Mouse (Mus musculus) embryonic facial prominence, embryonic 15.5 days (tissue): Measurements from ENCODE around the gene Tmem59l. TPM values are rescaled to one million over a fixed set of nuclear protein-coding genes. Genes with fewer than 3 reads are reported as not detected.

Experiments used
- ATAC-seq: fragments of 200-750 bp; cut with Nextera tagmentation; 2 replicates; pipeline ENCODE4 v1.8.0; 2017; ENCODE audit warnings: low read depth, moderate TSS enrichment; ENCODE audit not compliant: insufficient number of reproducible peaks, low FRiP score, low TSS enrichment
- H3K27ac ChIP-seq: fragments of 300-500 bp; sonication (generic); replicated peaks from 2 replicates; pipeline ENCODE4 v1.5.1; 2015; ENCODE audit warnings: mild to moderate bottlenecking, inconsistent platforms
- H3K27me3 ChIP-seq: fragments of 300-500 bp; sonication (generic); 2 replicates; pipeline ENCODE4 v1.6.1; 2015; ENCODE audit warnings: inconsistent platforms
- H3K36me3 ChIP-seq: fragments of 300-500 bp; sonication (generic); 2 replicates; pipeline ENCODE4 v1.6.1; 2015; ENCODE audit warnings: mild to moderate bottlenecking, inconsistent platforms
- H3K4me1 ChIP-seq: fragments of 300-500 bp; sonication (generic); 2 replicates; pipeline ENCODE4 v1.6.1; 2015; ENCODE audit warnings: inconsistent platforms
- H3K4me2 ChIP-seq: fragments of 300-500 bp; sonication (generic); replicated peaks from 2 replicates; pipeline ENCODE4 v1.6.1; 2015; ENCODE audit warnings: mild to moderate bottlenecking, inconsistent platforms
- H3K4me3 ChIP-seq: fragments of 300-500 bp; sonication (generic); replicated peaks from 2 replicates; pipeline ENCODE4 v1.5.1; 2015; ENCODE audit warnings: mild to moderate bottlenecking, inconsistent platforms
- H3K9ac ChIP-seq: fragments of 300-500 bp; sonication (generic); 2 replicates; pipeline ENCODE4 v1.6.1; 2015; ENCODE audit warnings: inconsistent platforms
- H3K9me3 ChIP-seq: fragments of 300-500 bp; sonication (generic); replicated peaks from 2 replicates; pipeline ENCODE4 v1.6.1; 2016; ENCODE audit warnings: inconsistent platforms
- WGBS: fragments of 180-500 bp; shearing (Covaris S2); methylation state at CpG from one replicate; pipeline ENCODE4 v1.1.7; 2015; 5-methylcytosine and 5-hydroxymethylcytosine counted together
- polyA plus RNA-seq: library from polyadenylated mRNA; unstranded; fragments of >200 nt; fragmentation: Nextera tagmentation; extraction: Ambion mirVana; gene quantifications from 2 replicates; pipeline ENCODE4 v1.2.1, GENCODE M21; 2015

The Tmem59l gene
- polyA plus RNA-seq, 1 experiment from 2014 or later = 18.7 TPM

GRCm38 (mm10) chr8:70439055-70439847 lies 47.9 kb downstream of the Tmem59l start, which contains the start of gene Crtc1:
Gene Crtc1, minus strand, starts transcription at chr8:70439579.
- peak within 1 kb of the TSS; percentile 63; the same call in 1 of the 2 replicates for H3K27ac ChIP-seq
- 1% methylated on average over 69 of the region's 70 CpGs for WGBS

DNA sequence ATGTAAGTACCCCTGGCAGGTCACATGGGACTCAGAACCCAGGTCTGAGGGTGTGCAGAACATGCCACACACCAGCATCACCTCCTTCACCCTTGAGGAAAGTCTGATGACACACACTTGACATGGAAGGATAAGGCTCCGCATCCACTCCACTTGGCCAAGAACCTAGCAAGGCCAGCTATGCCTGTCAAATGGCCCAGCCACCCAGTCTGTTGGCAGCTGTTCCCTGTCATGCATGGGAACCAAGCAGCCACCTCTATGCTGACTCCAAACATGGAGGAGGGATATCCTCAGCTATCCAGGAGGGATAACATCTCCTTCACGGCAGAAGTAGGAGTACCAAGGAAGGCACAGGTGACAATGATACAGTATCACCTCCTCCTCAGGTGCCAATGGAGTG lies 48.7 kb downstream of the Tmem59l start:
- Histone ChIP-seq H3K9me3 (no peaks in the 10 kb centered on the region), H3K9ac (no peak overlapping the region), H3K27me3 (no peaks in the 10 kb centered on the region), H3K36me3 (no peaks in the 10 kb centered on the region), H3K4me1 (peaks cover 16% of the 10 kb centered on the region), H3K4me3 (peak overlapping the region; percentile 63), H3K4me2 (peak overlapping the region; percentile 87), H3K27ac (no peak overlapping the region)
- 85% methylated on average over 2 of the region's 2 CpGs for WGBS
- ATAC-seq = no peak

More at GRCm38 (mm10) chr8:70439055-70439847, 47.9 kb downstream of the Tmem59l start, which contains the start of gene Crtc1:
- no peaks in the 10 kb centered on the region for H3K9me3 ChIP-seq
- H3K27me3 ChIP-seq = no peaks in the 10 kb centered on the region
- peak within 1 kb of the TSS; percentile 87 for H3K4me2 ChIP-seq
- H3K36me3 ChIP-seq = no peaks in the 10 kb centered on the region
- peak within 1 kb of the TSS; percentile 63 for H3K4me3 ChIP-seq
- peak; percentile 97 for ATAC-seq
- peak within 1 kb of the TSS; percentile 56 for H3K9ac ChIP-seq
- peaks cover 16% of the 10 kb centered on the region for H3K4me1 ChIP-seq

DNA sequence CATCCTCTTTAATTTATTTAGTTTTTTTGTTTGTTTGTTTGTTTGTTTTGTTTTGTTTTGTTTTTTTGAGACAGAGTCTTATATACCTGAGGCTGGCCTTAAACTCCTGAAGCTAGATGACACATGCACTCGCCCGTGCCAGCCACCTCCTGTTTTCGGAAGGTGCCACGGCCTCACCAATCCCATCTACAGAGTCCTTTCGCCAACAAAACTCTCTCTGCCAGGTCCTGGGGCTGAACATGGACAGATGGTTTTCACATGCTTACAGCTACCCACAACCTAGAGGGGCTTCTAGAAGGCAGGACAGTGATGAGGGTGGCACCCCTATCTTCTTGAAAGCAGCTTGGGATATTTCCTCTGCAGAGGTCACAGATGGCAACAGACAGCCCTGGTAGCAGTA lies 52.0 kb downstream of the Tmem59l start:
- no peaks in the 10 kb centered on the region for H3K9me3 ChIP-seq
- no peak overlapping the region for H3K27ac ChIP-seq
- no peaks in the 10 kb centered on the region for H3K27me3 ChIP-seq
- H3K4me2 ChIP-seq = no peak overlapping the region
- no peaks in the 10 kb centered on the region for H3K36me3 ChIP-seq
- WGBS = 88% methylated on average over 5 of the region's 5 CpGs
- ATAC-seq = no peak
- H3K4me1 ChIP-seq = peaks cover 15% of the 10 kb centered on the region
- no peak overlapping the region for H3K4me3 ChIP-seq
- no peak overlapping the region for H3K9ac ChIP-seq

Other genes starting within 250 kb of the Tmem59l start
- 43.2 and 49.4 TPM in 2 replicates for gene Homer3, start 204.5 kb downstream of the Tmem59l start, polyA plus RNA-seq
- gene Ddx49, start 184.9 kb downstream of the Tmem59l start, polyA plus RNA-seq = 50.2 and 52.1 TPM in 2 replicates
- gene Cope, start 184.8 kb downstream of the Tmem59l start, polyA plus RNA-seq = 377 and 397 TPM in 2 replicates
- 8.9 and 9.3 TPM in 2 replicates for gene Cers1, start 171.6 kb downstream of the Tmem59l start, polyA plus RNA-seq
- gene Gdf1, start 157.5 kb downstream of the Tmem59l start, polyA plus RNA-seq = 1.7 and 2.6 TPM in 2 replicates
- gene Upf1, start 134.1 kb downstream of the Tmem59l start, polyA plus RNA-seq = 18.6 and 21.2 TPM in 2 replicates
- 5.1 and 7.3 TPM in 2 replicates for gene Comp, start 113.8 kb downstream of the Tmem59l start, polyA plus RNA-seq
- 24.0 and 24.4 TPM in 2 replicates for gene Crtc1, start 47.8 kb downstream of the Tmem59l start, polyA plus RNA-seq
- gene Klhl26, start 10.4 kb downstream of the Tmem59l start, polyA plus RNA-seq = 27.6 and 28.1 TPM in 2 replicates
- 151 and 159 TPM in 2 replicates for gene Crlf1, start 5.8 kb upstream of the Tmem59l start, polyA plus RNA-seq
- 155 and 174 TPM in 2 replicates for gene Rex1bd, start 19.4 kb upstream of the Tmem59l start, polyA plus RNA-seq
- 940 and 1,016 TPM in 2 replicates for gene Uba52, start 23.4 kb upstream of the Tmem59l start, polyA plus RNA-seq
- 310 and 324 TPM in 2 replicates for gene Fkbp8, start 40.4 kb upstream of the Tmem59l start, polyA plus RNA-seq
- 57.7 and 59.1 TPM in 2 replicates for gene Kxd1, start 40.6 kb upstream of the Tmem59l start, polyA plus RNA-seq
- 19.6 and 22.7 TPM in 2 replicates for gene Ell, start 52.1 kb upstream of the Tmem59l start, polyA plus RNA-seq
- 139 and 143 TPM in 2 replicates for gene Isyna1, start 107.0 kb upstream of the Tmem59l start, polyA plus RNA-seq
- gene Ssbp4, start 121.5 kb upstream of the Tmem59l start, polyA plus RNA-seq = 127 and 130 TPM in 2 replicates
- 2.9 and 4.0 TPM in 2 replicates for gene Lrrc25, start 128.8 kb upstream of the Tmem59l start, polyA plus RNA-seq
- 0.16 TPM in 2 replicates for gene Gdf15, start 145.1 kb upstream of the Tmem59l start, polyA plus RNA-seq
- 52.1 and 56.6 TPM in 2 replicates for gene Pgpep1, start 173.0 kb upstream of the Tmem59l start, polyA plus RNA-seq
- 243 and 244 TPM in 2 replicates for gene Lsm4, start 185.9 kb upstream of the Tmem59l start, polyA plus RNA-seq
- 97.7 and 99.6 TPM in 2 replicates for gene Jund, start 211.6 kb upstream of the Tmem59l start, polyA plus RNA-seq
- 0.03 and 0.04 TPM in 2 replicates for gene Iqcn, start 216.1 kb upstream of the Tmem59l start, polyA plus RNA-seq
- gene Gm3336, start 231.2 kb upstream of the Tmem59l start, polyA plus RNA-seq = not detected in 2 replicates
- 0.16 and 0.29 TPM in 2 replicates for gene Pde4c, start 236.4 kb upstream of the Tmem59l start, polyA plus RNA-seq